Mouse (Mus musculus) B cell, adult 2 months (primary cell): ENCODE results near the gene Tnmd.

Source experiments
- DNase-seq, 2 experiments: peaks; one replicate each; pipeline ENCODE4 v3.0.0; 2022

The Tnmd gene

DNA sequence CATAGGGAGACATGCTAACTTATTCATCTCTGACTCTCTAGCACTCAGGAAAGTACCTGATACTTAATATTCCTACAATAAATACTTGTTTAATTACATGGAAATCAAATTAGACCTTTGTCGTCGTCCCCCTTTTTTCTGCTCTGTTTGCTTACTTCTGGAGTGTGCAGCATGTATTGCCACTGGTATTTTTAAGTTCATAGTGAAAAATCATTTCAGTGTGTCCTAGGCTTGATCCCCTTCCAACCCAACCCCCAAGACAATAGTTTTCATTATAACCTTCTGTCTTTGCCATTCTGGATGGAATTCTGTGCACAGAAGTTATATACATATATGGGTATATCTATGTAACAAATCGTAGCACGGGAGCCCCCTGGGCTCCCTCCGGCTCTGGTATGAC lies at the start of gene Tnmd:
Gene Tnmd, plus strand, starts transcription at position 301 of the 400 bp plus-strand sequence.
- no peak for DNase-seq

DNA sequence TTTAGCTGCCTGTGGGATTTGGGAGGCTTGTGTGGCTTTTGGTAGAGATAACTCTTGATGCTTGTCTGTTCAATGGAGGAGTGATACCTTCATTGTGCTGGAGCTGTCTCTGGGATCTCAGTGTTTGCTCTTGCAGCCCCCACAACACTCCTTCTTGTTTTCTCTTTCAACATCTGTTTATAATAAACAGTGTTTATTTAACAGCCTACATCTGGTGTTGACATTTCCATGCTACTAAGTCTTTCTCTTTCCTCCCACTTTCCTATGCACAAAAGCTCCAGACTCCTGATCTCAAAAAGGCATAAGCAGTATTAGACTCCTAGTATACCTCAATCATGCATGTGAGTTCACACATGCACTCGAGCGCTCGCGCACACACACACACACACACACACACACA lies 2.9 kb downstream of the Tnmd start:
- DNase-seq, result no peak

DNA sequence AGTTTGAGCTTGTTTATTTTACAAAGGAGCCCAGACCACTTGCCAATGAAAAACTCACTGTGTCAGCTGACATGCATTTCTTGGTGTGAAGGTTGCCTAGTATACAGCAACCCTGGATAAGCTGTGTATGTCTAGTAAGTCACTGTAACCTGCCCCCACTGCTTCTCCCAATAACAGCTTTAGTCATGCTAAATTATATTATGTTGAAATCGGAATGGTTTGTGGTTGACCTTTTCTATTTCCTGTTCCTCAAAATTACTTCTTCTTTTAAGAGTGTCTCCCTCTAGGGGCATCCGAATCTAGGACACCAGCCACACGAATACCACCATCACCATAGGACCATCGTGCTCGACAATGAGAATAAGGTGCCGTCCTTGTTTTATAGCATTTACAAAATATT lies 19.0 kb downstream of the Tnmd start:
- no peak for DNase-seq

DNA sequence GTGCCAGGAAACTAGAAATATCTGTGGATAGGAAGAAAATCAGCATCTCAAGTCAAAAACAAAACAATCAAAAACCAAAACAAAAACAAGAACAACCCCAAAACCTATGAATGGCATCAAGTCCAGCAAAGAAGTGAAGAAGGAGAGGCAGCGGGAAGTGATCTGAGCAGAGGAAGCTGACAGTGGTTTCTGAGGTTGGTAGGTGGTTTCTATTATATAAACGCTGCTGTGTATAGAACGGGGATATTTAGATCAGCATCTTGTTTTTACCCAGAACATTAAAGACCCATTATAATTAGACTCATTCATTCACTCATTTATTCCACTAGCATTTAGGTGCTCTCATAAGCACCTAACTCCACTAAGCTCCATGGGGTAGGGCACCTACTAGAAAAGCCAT lies 36.5 kb downstream of the Tnmd start:
- no peak for DNase-seq

DNA sequence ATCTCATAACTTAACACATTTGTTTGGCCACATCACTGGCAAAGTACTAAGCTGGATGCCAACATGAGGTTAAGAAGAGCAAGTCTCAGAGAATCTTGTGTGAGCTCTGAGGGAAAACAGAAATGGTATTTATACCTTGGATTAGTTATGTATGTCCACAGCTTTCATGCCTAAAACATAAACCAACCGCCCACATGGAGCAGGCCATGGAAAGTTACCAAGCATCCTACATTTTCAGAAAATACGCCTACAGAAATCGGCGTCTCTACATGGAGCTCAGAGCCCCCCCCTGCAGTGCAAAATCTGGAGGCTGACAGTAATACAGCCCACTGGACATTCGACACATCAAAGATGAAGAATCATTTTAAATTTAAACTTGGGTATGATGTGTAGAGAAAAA lies 37.3 kb downstream of the Tnmd start:
- DNase-seq, result no peak

DNA sequence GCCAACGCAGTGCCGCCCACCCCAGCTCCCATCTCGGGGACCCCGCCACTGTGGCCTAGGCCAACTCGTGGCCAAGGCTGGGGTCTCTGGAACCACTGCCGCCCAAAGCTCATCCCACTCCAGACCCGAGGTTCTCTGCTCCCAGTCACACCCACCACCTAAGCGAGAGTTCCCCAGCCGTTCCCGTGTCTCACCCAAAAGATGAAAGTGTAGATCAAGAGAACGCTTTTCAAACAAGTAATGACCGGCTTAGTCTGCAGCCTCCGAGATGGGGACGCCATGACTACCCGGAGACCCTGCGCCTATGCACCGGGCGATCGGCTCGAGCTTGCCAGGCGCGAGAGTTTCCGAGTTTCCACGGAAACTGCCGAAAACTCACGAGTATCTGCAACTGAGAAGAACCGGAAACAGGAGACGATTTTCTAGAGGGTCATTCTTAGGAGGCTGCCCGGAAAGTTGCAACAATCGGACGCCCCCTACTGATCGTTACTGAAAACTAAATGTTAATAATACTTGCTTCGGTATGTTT lies 47.3 kb downstream of the Tnmd start, which contains the start of gene Tspan6:
Gene Tspan6, minus strand, starts transcription at position 416 of the 529 bp plus-strand sequence.
- peak; percentile 48 to 57 for DNase-seq

DNA sequence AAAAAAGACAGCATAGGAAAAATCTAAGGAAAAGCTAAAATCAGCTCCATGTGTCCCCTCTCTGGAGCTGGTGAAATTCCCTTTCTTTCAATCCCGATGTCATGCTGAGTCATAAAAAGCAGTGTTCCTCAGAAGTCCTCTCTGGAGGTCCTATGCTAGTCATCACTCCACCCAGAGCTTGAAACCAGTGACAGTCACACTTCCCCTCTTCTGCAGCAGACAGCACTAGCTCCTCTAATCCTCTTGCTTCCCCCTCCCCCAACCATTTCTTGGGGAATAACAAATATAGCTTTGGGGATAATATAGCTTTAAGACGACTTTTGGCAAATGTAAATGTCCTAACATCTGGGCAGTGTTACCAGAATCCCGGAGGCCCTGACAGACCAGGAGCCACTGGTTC lies 57.5 kb downstream of the Tnmd start, which contains the start of gene Srpx2:
Gene Srpx2, plus strand, starts transcription at position 166 of the 400 bp plus-strand sequence.
- no peak for DNase-seq

DNA sequence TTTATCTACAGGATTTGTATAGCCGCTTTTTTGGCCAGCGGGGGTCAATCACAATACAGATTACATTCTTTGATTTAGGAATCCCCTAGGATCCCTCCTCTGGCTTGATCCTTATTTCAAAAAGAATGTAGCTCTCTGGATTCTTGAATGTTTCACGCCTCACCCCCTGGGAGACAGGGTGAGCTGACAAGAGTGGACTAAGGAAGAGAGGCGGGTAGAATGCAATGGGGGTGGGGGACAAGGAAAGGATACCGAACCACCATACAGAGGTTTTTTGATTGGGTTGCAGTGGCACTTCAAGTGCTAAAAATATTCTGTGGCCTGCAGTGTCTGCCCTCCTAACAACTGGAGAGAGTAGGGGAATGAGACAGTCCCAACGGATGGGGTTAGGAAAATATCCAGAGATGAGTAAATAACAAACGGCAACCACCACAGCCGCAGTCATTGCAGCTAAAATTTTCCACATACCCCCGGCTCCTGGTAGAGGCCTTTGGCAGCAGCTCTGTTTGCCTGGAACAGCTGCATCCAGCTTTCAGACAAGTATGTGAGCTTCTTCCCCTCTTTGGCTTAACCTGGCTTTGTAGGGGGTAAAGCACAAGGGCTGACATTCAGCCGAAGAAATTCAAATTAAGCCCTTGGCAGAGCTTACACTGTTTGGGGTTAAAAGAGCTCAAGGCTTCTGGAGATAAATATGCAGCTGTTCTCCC lies 60.8 kb downstream of the Tnmd start:
- DNase-seq, result no peak

DNA sequence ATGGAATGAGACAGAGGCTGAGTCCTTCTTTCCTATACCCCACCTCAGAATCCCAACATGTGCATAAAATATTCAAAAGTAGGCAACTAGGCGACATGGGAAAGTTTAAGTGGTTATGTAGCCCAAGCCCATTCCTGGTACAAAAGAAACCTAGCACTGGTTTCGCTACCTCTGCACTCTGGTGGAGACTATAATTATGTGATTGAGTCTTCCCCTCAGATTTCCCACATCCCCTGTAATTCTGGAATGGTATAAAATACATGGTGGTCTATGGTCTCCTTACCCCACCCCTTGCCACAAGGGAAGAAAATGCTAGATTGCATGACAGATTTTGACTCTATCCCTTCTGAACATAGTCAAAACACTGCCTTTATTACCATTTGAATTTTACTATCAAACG lies 62.2 kb downstream of the Tnmd start:
- DNase-seq, result no peak

DNA sequence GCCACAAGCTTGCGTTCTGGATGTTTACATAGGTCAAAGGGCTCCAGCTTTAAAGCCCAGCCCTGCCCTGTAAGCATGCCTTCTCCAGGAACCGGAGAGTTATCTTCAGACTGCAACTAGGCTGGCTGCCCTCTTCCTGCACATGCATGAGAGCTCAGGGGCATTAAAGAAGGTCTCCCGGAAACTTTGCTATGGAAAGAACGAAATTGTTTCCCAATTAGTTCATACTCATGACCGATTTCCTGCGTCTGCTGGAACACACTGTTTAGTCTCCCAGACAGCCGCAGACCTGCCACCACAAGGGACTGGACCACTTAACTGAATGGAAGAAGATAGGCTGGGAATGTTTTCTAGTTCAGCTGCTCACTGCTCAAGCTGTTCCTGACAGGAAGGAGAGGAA lies 63.4 kb downstream of the Tnmd start:
- no peak for DNase-seq
